Mouse (Mus musculus): ENCODE results near the gene Nxpe5. TPM values are rescaled to one million over a fixed set of nuclear protein-coding genes. Genes with fewer than 3 reads are reported as not detected.

The Nxpe5 gene
- total RNA-seq, 2 experiments from 2014 or later: 0.28 to 0.94 TPM

GRCm38 (mm10) chr5:138271232-138271631, 45.5 kb downstream of the Nxpe5 start:
- ATAC-seq (replicated peaks; ENCODE audit: low FRiP score, low TSS enrichment, poor library complexity, severe bottlenecking): no peak

DNA sequence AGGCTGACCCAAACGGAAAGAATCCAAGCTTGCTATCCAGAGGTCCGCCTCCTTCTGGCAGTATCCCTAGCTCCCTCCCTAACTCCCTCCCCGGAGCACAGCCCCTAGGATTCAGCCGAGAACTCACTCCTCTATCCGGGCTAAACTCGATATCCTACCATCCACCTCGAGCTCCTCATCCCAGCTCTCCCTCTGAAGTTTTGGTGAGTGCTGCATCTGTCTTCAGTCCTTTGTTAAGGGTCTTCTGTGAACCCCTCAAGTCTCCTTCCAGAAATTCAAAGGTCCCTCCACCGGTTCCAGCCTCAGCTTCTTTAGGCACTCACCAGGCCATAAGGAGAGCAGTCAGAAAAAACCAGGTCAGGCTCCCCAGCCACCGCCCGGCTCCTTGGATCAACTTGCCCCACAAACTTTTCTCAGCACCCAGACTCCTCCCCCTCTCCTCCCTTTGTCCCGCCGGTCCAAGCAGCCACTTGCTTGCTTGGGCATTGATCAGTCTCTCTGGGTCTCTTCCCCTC, 46.8 kb downstream of the Nxpe5 start, which contains the start of gene Gal3st4:
Gene Gal3st4, minus strand, starts transcription at position 432 of the 515 bp plus-strand sequence.
- no peak for ATAC-seq (replicated peaks; ENCODE audit: low FRiP score, low TSS enrichment, poor library complexity, severe bottlenecking)

DNA sequence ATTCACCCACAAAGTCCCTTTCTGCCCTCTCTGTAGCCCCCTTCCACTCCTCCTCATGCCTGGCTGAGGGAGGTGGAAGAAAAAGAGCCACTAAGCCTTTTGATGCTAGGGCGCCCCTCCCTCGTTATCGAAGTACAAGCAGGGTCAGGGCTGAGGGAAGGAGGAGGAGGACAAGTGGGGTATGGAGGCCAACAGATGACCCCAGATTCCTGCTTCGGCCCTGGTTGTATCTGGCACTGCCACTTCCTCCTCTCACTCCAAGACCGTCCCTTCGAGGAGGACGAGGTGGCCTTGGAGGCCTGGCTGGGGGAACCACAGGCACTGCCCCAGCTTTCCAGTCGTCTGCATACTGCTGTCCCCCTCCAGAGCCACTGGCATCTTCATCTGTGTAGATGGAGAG, 48.5 kb downstream of the Nxpe5 start:
- no peak for ATAC-seq (replicated peaks; ENCODE audit: low FRiP score, low TSS enrichment, poor library complexity, severe bottlenecking)

DNA sequence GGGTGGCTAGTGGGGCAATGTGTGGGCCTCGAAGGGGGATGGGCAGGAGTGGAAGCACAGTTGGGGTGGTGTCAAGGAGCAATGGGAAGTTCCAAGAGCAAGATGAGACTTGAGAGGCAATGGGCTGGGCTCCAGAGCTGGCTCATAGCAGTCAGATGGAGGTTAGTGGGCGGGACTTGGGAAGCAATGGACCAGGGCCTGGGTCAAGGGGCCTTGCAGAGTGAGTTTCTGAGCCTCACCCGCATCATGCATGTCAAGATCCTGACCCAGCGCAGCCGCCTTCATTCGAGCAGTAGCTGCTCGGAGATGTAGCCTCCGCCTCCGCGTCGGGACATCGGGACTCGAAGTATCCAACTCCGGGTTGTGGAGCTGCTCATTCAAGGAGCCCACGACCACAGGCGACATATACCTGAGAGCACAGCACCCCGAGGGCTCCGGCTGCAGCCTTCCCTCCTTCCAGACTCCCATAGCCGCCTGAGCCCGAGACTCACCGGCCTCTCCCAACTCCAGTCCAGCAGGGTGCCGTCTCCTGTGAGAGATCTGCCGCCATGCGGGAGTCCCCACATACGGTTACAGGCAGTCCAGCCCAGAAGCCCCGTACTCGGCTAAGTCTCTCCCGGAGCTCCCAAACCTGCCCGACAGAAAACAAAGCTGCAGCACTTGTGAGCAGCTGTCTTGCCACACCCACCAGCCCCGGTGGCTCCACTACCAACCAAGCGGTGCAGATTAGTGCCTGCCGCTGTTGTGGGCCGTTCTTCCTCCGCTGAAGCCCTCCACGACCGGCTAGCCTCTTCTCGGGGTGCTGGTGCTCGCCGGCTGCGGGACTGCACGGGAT, 49.7 kb downstream of the Nxpe5 start:
- no peak for ATAC-seq (replicated peaks; ENCODE audit: low FRiP score, low TSS enrichment, poor library complexity, severe bottlenecking)

DNA sequence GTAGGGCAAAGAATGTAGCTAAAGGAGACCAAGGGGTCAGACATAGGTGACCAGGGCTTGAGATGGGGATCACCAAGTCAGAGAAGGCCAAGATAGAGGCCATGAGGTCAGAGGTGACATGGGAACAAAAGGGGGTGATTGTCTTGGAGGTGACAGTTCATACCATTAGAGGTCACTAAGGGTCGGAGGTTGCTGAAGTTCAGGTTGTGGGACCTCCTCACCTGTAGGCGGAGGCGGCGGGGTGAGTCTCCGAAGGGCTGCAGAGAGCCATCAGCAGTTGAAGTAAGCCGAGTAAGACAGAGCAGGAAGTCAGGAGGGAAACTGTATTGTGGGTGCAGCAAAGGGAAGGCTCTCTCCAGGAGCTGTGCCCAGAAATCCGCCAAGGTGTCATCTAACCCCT, 52.3 kb downstream of the Nxpe5 start:
- ATAC-seq (replicated peaks; ENCODE audit: low FRiP score, low TSS enrichment, poor library complexity, severe bottlenecking): no peak

- ATAC-seq (replicated peaks; ENCODE audit: low FRiP score, low TSS enrichment, poor library complexity, severe bottlenecking): peak; percentile 96
These were observed 54.1 kb downstream of the Nxpe5 start, which contains the start of the genes Gm43720, Gpc2 and Stag3 for GRCm38 (mm10) chr5:138279585-138280424. Gene Gm43720 (minus strand): TSS chr5:138279958. Gene Gpc2 (minus strand): TSS chr5:138280005. Gene Stag3 (plus strand): TSS chr5:138280240.

GRCm38 (mm10) chr5:138280425-138280768, 54.7 kb downstream of the Nxpe5 start:
- ATAC-seq (replicated peaks; ENCODE audit: low FRiP score, low TSS enrichment, poor library complexity, severe bottlenecking): no peak

DNA sequence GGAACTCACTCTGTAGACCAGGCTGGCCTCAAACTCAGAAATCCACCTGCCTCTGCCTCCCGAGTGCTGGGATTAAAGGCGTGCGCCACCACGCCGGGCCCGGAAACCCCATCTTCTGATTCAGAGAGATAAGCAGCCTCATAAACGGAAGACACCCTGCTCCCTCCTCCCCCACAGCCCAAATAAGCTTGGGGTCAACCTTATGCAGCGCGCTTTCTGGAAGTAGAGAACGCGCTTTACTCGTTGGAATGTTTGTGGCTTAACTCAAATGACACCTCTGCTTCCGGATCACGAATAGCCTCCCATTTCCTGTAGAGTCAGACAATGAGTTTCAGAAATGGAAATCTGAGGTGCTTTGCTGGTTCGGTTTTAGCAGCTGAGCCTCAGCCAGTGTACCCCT, 55.1 kb downstream of the Nxpe5 start:
- ATAC-seq (replicated peaks; ENCODE audit: low FRiP score, low TSS enrichment, poor library complexity, severe bottlenecking): no peak

GRCm38 (mm10) chr5:138281798-138282197, 56.1 kb downstream of the Nxpe5 start:
- ATAC-seq (replicated peaks; ENCODE audit: low FRiP score, low TSS enrichment, poor library complexity, severe bottlenecking): no peak

GRCm38 (mm10) chr5:138283540-138283939, 57.8 kb downstream of the Nxpe5 start:
- no peak for ATAC-seq (replicated peaks; ENCODE audit: low FRiP score, low TSS enrichment, poor library complexity, severe bottlenecking)

DNA sequence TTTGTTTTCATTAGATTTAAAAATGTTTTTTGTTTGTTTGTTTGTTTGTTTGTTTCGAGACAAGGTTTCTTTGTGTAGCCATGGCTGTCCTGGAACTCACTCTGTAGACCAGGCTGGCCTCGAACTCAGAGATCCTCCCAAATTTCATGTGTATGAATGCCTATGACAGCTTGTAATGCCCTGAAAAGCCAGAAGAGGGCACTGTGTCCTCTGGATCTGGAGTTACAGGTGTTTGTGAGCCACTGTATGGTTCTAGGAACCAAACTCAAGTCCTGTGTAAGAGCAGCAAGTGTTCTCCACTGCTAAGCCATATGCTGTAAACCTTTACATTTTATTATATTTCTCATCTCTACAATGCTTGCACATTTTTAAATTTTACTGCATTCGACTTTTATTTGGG, 62.2 kb downstream of the Nxpe5 start:
- no peak for ATAC-seq (replicated peaks; ENCODE audit: low FRiP score, low TSS enrichment, poor library complexity, severe bottlenecking)

GRCm38 (mm10) chr5:138291638-138292037, 65.9 kb downstream of the Nxpe5 start:
- no peak for ATAC-seq (replicated peaks; ENCODE audit: low FRiP score, low TSS enrichment, poor library complexity, severe bottlenecking)

GRCm38 (mm10) chr5:138294158-138294557, 68.5 kb downstream of the Nxpe5 start:
- no peak for ATAC-seq (replicated peaks; ENCODE audit: low FRiP score, low TSS enrichment, poor library complexity, severe bottlenecking)

GRCm38 (mm10) chr5:138299613-138300012, 73.9 kb downstream of the Nxpe5 start:
- ATAC-seq (replicated peaks; ENCODE audit: low FRiP score, low TSS enrichment, poor library complexity, severe bottlenecking): no peak

Other genes starting within 250 kb of the Nxpe5 start
- not detected in 2 replicates for gene Azgp1, start 244.4 kb upstream of the Nxpe5 start, total RNA-seq (2014; fragmentation: Nextera tagmentation)
- not detected in 2 replicates for gene Azgp1, start 244.4 kb upstream of the Nxpe5 start, total RNA-seq (2017)
- not detected in 2 replicates for gene Smok3a, start 204.6 kb upstream of the Nxpe5 start, total RNA-seq (2014; fragmentation: Nextera tagmentation)
- gene Smok3a, start 204.6 kb upstream of the Nxpe5 start, total RNA-seq (2017): not detected in 2 replicates
- not detected in 2 replicates for gene Smok3b, start 204.5 kb upstream of the Nxpe5 start, total RNA-seq (2014; fragmentation: Nextera tagmentation)
- not detected in 2 replicates for gene Smok3b, start 204.5 kb upstream of the Nxpe5 start, total RNA-seq (2017)
- gene Smok3c, start 172.7 kb upstream of the Nxpe5 start, total RNA-seq (2014; fragmentation: Nextera tagmentation): not detected in 2 replicates
- gene Smok3c, start 172.7 kb upstream of the Nxpe5 start, total RNA-seq (2017): not detected in 2 replicates
- 40.3 and 41.1 TPM in 2 replicates for gene Zkscan1, start 140.8 kb upstream of the Nxpe5 start, total RNA-seq (2014; fragmentation: Nextera tagmentation)
- gene Zkscan1, start 140.8 kb upstream of the Nxpe5 start, total RNA-seq (2017): 38.0 and 44.5 TPM in 2 replicates
- 14.4 and 18.0 TPM in 2 replicates for gene Zscan21, start 109.0 kb upstream of the Nxpe5 start, total RNA-seq (2014; fragmentation: Nextera tagmentation)
- gene Zscan21, start 109.0 kb upstream of the Nxpe5 start, total RNA-seq (2017): 10.8 and 16.5 TPM in 2 replicates
- gene Zfp113, start 70.2 kb upstream of the Nxpe5 start, total RNA-seq (2014; fragmentation: Nextera tagmentation): 7.3 and 7.5 TPM in 2 replicates
- 7.8 and 10.9 TPM in 2 replicates for gene Zfp113, start 70.2 kb upstream of the Nxpe5 start, total RNA-seq (2017)
- gene Cops6, start 64.8 kb upstream of the Nxpe5 start, total RNA-seq (2014; fragmentation: Nextera tagmentation): 81.1 and 121 TPM in 2 replicates
- 51.6 and 66.1 TPM in 2 replicates for gene Cops6, start 64.8 kb upstream of the Nxpe5 start, total RNA-seq (2017)
- 37.3 and 53.0 TPM in 2 replicates for gene Ap4m1, start 53.9 kb upstream of the Nxpe5 start, total RNA-seq (2014; fragmentation: Nextera tagmentation)
- 18.9 and 32.8 TPM in 2 replicates for gene Ap4m1, start 53.9 kb upstream of the Nxpe5 start, total RNA-seq (2017)
- gene Mcm7, start 53.5 kb upstream of the Nxpe5 start, total RNA-seq (2014; fragmentation: Nextera tagmentation): 343 and 361 TPM in 2 replicates
- gene Mcm7, start 53.5 kb upstream of the Nxpe5 start, total RNA-seq (2017): 397 and 503 TPM in 2 replicates
- 44.8 and 68.4 TPM in 2 replicates for gene Taf6, start 38.4 kb upstream of the Nxpe5 start, total RNA-seq (2014; fragmentation: Nextera tagmentation)
- 25.4 and 37.9 TPM in 2 replicates for gene Taf6, start 38.4 kb upstream of the Nxpe5 start, total RNA-seq (2017)
- gene Cnpy4, start 38.4 kb upstream of the Nxpe5 start, total RNA-seq (2014; fragmentation: Nextera tagmentation): 22.0 and 26.2 TPM in 2 replicates
- gene Cnpy4, start 38.4 kb upstream of the Nxpe5 start, total RNA-seq (2017): 35.3 and 36.5 TPM in 2 replicates
- 5.1 and 8.0 TPM in 2 replicates for gene Mblac1, start 31.6 kb upstream of the Nxpe5 start, total RNA-seq (2014; fragmentation: Nextera tagmentation)
- gene Mblac1, start 31.6 kb upstream of the Nxpe5 start, total RNA-seq (2017): 2.5 and 8.3 TPM in 2 replicates
- 28.7 and 36.3 TPM in 2 replicates for gene Lamtor4, start 29.6 kb downstream of the Nxpe5 start, total RNA-seq (2014; fragmentation: Nextera tagmentation)
- gene Lamtor4, start 29.6 kb downstream of the Nxpe5 start, total RNA-seq (2017): 27.0 and 30.0 TPM in 2 replicates
- 113 and 199 TPM in 2 replicates for gene BC037034, start 38.1 kb downstream of the Nxpe5 start, total RNA-seq (2014; fragmentation: Nextera tagmentation)
- gene BC037034, start 38.1 kb downstream of the Nxpe5 start, total RNA-seq (2017): 46.5 and 50.8 TPM in 2 replicates
- gene Gal3st4, start 46.9 kb downstream of the Nxpe5 start, total RNA-seq (2014; fragmentation: Nextera tagmentation): not detected in 2 replicates
- not detected in 2 replicates for gene Gal3st4, start 46.9 kb downstream of the Nxpe5 start, total RNA-seq (2017)
- gene Gm43720, start 54.1 kb downstream of the Nxpe5 start, total RNA-seq (2014; fragmentation: Nextera tagmentation): not detected in 2 replicates
- not detected in 2 replicates for gene Gm43720, start 54.1 kb downstream of the Nxpe5 start, total RNA-seq (2017)
- 6.0 and 15.0 TPM in 2 replicates for gene Gpc2, start 54.1 kb downstream of the Nxpe5 start, total RNA-seq (2014; fragmentation: Nextera tagmentation)
- gene Gpc2, start 54.1 kb downstream of the Nxpe5 start, total RNA-seq (2017): 0.89 and 6.5 TPM in 2 replicates
- gene Stag3, start 54.3 kb downstream of the Nxpe5 start, total RNA-seq (2014; fragmentation: Nextera tagmentation): 13.1 and 15.7 TPM in 2 replicates
- gene Stag3, start 54.3 kb downstream of the Nxpe5 start, total RNA-seq (2017): 9.9 and 13.4 TPM in 2 replicates
- 4.0 TPM in 1 of 2 replicates, not detected in the other for gene Pvrig, start 116.1 kb downstream of the Nxpe5 start, total RNA-seq (2014; fragmentation: Nextera tagmentation)
- not detected in 2 replicates for gene Pvrig, start 116.1 kb downstream of the Nxpe5 start, total RNA-seq (2017)
- gene Zfp157, start 215.6 kb downstream of the Nxpe5 start, total RNA-seq (2014; fragmentation: Nextera tagmentation): 11.5 and 13.1 TPM in 2 replicates
- 4.9 and 19.0 TPM in 2 replicates for gene Zfp157, start 215.6 kb downstream of the Nxpe5 start, total RNA-seq (2017)